Mouse (Mus musculus): Measurements from ENCODE around the gene Grk4. TPM values are rescaled to one million over a fixed set of nuclear protein-coding genes. Genes with fewer than 3 reads are reported as not detected.
A peak's percentile ranks its signal among the peaks of the same experiment; 100 is the strongest.

Grk4 gene
- 1 to 10 TPM in 3 of 4 experiments, under 1 TPM in 1; 0.83 to 1.6 (median 1.3) TPM for total RNA-seq (2022)

DNA sequence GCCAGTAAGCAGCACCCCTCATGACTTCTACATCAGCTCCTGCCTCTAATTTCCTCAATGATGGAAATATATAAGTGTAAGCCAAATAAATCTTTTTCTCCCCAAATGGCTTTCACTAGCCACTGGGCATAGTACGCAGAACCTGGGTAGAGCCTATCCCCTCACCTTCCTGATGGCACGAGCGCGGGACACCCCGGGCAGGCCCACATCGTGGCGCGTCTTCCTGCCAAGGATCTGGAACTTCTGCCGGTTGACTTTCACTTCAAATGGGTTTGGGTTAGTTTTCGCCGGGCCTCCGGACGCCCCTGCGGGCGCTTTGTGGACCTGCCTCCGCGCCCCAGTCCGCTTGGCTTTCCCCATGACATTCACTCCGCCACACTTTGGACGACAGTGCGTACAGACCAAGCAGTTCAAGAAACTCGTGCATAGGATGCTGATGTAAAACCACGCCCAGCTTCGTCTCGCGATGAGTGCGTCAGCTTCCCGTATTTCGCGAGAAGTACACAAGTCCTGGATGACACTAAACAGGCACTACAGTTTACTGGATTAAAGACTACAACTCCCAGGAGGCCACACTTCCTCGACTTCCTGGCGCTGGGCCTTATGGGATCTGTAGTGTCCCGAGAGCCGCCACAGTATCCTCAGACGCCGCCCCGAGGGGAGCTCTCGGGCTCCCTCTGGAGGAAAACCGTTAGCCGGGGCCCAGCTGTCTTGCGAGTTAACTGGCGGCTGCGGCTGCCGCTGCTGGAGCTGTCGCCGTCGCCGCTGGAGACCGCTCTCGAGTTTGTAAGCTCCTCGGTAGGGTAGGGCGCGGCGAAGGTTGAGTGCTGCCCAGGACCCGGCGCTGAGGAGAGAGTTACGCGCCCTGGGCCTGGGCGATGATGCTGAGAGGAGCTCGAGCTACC, at the start of gene Grk4, which contains the start of gene Nop14:
TSS of gene Grk4 (plus strand) at position 694 of the 905 bp plus-strand sequence.
TSS of gene Nop14 (minus strand) at position 463 of the 905 bp plus-strand sequence.
- peak; percentile 99 for DNase-seq (ENCODE audit: low spot score in 2 of 2)

DNA sequence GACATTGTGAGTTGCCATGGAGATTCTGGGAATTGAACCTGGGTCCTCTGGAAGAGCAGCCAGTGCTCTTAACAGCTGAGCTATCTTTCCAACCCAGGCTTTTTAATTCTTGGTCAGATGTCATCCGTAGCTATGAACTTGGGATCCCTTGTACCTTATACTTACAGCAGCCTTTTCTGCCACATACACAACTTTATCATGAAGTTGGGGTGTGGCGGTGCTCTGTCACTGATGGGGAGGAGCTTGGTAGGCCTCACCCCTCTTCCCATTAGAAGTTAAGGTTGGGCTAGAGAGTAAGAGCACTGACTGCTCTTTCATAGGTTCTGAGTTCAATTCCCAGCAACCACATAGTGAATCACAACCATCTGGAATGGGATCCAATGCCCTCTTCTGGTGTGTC, 27.2 kb upstream of the Grk4 start:
- no peak for DNase-seq (ENCODE audit: low spot score in 2 of 2)

DNA sequence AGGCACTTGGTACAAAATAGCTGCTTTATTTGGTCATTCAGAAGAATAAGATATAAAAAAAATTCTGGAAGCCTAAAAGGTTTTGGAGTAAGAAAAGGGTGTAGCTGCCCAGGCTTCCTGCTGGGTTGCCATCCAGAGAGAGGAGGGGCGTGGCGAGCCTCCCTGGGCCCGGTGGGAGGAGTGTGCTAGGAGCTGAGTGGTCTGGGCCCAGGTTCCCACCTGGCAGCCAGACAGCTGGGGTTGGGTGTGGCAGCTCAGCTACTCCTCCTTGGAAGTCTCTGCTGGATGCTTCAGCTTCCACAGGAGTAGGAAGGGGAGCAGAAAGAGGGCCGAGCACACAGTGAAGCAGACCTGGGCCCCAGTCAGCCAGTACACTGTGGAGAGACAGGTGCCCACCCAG, 26.5 kb upstream of the Grk4 start:
- DNase-seq (ENCODE audit: low spot score in 2 of 2), result peak in 1 of 2 experiments; percentile 36

DNA sequence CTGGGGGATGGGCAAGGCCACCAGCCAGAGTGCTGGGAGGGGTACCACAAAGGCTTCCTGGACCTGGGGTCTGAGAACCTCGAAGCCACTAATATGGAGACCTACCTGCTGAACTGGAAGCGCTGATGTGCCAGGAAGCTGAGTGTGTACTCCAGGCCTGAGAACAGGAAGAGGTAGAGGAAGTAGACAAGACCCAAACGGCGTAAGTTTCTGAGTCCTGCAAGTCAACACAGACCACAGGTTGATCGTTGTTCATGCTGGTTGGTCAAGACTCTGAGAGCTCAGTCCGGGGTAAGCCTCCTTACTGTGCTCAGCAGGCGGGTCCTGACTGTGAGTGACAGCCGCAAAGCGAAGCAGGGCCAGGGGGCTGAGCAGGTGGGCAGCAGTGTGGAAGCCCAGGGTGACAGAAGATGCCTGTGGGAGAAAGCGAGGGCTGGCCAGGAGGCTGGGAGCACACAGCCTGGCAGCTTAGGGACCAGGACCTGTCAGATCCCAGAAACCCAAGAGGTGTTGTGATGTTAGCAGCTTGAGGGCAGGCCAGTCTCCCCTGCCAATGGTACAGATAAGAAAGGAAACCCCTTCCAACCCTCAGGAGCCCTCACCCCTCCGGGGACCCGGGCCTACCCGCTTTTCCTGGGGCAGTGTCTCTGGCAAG, 25.3 kb upstream of the Grk4 start:
- DNase-seq (ENCODE audit: low spot score in 2 of 2), result no peak

DNA sequence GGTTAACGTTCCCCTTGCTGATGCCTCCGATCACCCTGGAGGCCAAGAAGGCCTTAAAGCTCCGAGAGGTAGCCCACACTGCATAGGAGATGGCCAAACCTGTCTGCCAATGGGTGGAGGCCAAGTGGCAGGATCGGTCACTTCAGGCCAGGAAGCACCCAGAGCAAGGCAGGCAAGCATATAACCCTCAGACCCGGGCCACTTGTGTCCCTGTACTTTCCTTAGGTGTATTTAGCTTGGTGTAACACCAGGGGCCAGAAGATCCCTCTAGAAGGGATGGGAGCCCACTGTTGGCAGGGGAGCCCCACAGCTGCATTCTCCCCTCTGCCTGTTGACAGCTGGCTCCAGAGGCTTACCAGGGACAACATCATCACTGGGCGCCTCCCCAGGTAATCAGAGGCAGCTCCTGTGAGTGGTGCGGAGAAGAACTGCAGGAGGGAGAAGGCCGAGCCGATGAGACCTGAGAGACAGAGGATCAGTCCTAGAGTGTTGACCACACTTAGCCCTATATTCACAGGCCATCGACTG, 24.4 kb upstream of the Grk4 start:
- DNase-seq (ENCODE audit: low spot score in 2 of 2), result no peak

DNA sequence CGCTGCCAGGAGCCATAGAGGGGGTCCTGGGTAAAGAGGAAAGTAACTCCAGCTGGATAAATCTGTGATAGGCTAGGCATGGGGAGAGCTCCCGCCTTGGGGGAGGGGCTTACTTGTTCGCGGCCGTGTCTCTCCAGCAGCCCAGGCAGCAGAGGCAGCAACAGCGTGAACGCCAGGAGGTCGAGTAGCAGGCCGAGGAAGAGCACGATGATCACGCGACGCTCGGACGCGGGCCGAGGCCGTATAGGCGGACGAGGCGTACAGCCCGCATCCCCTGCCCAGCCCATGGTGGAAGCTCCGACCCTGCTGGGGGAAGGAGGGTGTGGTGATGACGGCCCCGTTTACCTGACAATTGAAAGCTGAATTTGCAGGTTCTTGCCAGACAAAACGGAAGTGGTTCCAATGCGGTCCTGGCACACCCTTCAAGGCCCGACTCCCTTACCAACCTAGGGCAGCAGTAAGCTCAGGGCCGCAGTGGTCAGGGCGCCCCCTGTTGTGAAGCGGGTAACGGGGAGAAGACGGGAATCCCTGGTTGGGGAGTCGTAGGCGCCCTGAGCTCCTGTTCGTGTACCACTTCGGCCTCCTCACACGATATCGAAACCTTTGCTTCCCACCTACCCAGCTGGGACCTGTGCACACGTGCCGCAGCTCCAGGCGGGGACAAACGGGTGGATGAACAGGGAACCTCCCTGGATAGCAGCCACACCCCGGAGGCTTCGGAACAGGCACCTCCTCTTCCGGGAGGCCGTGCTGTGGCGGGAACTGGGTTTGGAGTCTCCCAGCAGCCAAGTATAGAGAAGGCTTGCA, 23.5 kb upstream of the Grk4 start, which contains the start of gene Mfsd10:
TSS of gene Mfsd10 (minus strand) at position 732 of the 807 bp plus-strand sequence.
- peak; percentile 55 to 70 for DNase-seq (ENCODE audit: low spot score in 2 of 2)

DNA sequence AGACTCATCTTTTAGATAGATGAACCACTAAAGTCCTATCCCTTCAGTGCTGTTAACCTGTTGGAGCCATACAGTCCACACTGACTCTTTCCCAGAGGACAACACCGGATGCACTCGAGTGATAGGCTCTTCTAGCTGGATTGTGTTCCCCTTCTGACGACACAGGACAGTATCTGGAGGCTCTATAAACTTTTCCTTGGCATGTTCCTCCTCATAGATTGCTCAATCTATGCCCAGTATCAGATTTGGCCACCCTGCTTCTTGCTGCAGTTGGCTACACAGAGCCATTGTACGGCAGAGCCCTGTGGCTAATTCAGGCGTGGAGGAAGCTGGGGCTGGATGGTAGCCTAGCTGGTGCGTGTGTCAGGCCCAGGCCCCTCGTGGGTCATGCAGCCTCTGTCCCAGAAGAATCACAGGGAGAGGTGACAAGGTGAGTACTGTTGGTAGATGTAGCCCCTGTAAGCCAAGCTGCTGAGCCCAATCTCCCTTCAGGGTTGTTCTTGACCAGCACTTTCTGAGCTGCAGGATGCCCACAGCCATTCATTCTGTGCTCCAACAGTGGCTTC, 22.5 kb upstream of the Grk4 start:
- no peak for DNase-seq (ENCODE audit: low spot score in 2 of 2)

DNA sequence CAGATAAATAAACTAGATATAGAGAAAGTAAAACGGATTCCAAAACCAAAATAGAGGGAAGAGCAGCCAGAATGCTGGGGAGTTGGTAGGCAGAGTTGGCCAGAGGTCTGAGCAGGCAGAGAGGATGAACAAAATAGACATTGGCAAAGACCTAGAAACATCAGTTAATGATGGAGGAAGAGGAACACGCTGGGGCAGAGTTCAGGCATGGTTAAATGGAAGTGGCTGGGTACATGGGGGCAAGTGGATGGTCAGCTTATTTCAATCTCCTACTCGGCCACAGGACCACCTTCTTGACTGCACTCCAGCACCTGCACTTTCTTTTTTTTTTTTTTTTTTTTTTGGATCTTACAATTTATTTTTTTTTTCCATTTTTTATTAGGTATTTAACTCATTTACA, 18.2 kb upstream of the Grk4 start:
- DNase-seq (ENCODE audit: low spot score in 2 of 2), result no peak

DNA sequence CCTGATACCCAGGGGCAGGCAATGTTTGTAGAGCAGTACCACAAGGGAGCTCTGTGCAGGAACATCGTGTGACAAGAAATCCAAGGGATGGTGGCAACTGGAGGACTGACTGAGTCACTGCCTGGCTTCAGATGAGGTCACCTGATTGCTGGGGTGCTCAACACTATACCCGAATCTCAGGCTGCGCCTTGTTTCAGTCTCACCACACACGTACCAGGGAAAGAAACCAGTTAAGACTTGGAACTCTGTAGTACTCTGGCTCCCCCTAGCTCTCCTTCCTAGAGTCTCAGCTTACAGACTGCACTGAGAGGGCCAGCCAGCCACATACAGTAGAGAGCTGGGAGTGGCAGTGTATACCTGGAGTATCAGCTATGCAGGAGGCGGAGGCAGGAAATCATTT, 17.2 kb upstream of the Grk4 start:
- DNase-seq (ENCODE audit: low spot score in 2 of 2), result no peak

DNA sequence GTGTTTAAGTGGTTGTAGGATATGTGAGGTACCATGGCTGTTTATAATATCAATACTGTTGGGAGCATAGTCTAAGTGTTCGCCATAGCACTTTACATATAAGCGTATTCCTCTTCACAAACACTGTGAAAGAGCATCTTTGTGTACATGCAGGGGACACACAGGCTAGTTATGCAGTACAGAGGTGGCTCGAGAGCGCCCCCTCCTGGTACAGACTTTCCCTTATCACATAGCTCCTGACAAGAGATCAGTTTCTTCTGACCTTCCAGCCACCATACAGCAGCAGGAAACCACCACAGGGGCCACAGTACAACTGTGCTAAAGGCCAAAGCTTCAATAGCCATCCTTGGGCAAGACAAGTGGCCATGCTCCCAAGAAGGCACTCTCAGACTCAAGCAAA, 12.6 kb upstream of the Grk4 start:
- DNase-seq (ENCODE audit: low spot score in 2 of 2), result peak; percentile 49 to 55

DNA sequence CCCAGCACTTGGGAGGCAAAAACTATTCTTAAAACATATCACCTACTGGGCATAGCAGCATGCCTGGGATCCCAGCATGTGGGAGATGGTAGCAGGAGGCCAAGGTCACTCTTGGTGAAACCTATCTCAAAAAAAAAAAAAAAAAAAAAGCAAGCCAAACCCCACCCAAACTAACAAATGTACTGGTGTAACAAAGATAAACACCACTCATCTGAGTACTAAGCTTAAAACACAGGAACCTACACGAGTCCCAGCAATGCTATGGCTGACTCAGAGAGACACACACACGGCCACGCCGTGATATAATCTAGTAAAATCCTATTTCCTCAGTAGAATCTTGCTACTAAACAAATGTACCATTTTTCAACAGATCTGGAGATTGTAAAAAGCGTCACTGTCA, 7.2 kb upstream of the Grk4 start:
- DNase-seq (ENCODE audit: low spot score in 2 of 2), result no peak

DNA sequence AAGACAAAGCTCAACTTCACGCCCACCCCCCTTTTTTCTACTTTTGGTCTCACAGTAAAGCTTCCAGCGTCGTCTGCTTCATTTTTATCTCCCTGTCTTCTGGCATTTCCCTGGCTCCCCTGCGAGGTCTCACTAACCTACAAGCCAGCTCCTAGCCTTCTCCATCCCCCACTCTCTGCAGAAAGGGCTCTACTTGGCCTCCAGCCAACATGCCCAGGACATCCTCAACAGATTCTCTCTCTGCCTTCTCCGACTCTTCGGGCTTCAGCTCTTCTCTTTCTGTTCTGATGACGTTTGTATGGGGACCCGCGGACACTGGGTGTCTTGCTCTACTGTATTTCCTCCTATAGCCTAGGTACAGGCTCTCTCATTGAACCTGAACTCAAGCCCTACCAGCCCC, 5.3 kb upstream of the Grk4 start:
- no peak for DNase-seq (ENCODE audit: low spot score in 2 of 2)

DNA sequence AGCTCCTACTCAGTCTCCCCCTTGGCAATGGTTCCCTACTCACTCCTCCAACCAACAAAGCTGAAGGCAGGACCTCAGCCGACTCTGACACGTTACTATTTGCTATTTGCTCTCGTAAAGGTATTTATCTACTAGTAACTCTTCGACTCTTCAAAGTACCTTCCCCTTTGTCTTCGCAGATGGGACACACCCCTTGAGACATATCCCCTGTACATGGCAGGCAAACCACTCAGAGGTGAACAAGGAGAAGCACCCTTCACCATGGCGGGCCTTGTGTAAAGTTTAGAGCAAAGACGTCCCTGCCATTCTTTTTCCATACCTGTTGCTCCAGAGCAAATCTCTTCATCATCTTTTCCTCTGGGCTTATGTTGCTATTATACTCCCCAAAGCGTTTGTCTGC, 2.6 kb upstream of the Grk4 start:
- no peak for DNase-seq (ENCODE audit: low spot score in 2 of 2)

DNA sequence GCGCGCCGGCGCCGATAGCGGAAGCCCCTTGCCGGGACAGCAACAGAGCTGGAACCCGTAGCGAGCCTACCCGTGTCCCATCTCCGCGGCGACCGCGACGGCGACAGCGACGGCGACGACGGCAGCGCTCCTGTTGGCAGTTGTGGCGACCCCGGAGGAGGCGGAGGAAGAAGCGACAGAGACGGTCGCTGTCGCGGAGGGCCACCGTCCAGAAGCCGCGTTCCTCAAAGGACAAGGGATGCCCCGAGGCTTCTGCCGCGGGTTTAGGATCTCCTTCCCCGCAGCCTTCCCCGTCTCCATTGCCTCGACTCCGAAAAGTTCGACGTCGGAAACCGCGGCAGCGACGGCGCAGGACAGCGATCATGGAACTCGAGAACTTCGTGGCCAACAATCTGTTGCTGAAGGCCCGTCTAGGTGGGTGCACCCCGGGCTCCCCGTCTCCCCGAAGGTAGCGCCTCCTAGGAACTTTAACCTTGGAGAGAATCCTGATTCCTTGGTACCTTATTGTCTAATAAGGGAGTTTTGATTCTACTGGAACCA, 482 bp downstream of the Grk4 start:
- no peak for DNase-seq (ENCODE audit: low spot score in 2 of 2)

DNA sequence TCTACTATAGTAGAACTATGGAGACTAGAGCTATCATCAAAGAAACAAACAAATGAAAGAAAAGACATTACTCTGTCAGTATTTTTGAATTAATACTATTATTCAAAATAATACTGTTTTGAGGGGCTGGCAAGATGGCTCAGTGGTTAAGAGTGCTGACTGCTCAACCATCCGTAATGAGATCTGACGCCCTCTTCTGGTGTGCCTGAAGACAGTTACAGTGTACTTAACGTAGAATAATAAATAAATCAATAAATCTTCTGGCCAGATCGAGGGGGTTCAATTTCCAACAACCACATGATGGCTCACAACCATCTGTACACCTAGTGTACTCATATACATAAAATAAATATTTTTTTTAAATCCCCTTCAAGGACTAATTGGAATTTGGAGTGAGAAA, 1.7 kb downstream of the Grk4 start:
- DNase-seq (ENCODE audit: low spot score in 2 of 2), result no peak

DNA sequence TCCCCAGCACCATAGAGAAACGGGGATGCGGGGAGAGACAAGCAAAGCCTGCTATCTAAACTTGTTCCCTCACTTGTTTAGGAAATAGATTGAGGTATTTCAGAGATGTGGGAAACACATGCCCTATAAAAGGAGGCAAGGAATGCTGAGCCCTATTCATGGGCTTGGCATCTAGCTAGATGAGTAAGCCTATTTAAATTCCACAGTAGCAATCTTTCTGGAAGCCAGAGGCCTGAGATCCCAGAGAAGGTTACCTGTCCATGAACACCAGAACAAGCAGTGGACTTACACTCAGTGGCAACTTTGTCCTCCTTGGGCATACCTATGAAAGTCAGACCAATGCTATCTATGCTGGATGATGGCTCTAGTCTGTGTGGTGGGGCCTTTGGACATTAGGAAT, 3.1 kb downstream of the Grk4 start:
- no peak for DNase-seq (ENCODE audit: low spot score in 2 of 2)

DNA sequence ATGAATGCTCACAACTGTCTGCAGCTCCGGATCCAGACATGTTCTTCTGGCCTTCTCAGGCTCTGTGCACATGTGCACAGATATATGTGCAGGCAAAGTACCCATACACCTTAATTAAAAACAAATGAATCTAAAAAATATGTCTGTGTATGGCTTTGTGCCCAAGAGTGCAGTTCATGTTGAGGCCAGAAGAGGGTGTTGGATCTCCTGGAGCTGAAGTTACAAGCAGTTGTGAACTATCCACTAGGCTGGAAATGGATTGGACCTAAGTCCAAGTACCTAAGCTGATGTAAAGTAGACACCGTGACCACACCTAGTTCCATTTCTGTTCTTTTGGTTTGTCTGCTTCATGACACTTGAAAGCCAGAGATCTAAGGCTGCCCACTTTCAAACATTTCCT, 9.3 kb downstream of the Grk4 start:
- DNase-seq (ENCODE audit: low spot score in 2 of 2), result no peak

DNA sequence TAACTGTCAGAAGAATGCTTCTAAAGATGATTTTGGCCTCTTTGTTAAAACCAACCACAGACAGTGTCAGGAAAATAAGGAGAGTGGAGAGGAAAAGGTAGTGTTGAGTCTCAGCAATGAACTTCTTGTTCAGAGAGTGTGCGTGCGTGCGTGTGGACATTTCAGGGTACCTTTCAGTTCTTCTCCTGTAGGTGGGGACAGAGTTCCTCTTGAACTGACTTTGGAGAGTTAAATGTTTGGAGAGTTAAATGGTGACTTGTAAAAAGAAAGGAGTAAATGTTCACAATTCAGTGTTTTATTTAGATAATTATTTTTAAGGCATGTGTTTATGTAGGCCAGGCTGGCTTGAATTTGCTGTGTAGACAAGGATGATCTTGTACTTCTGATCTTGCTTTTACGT, 10.1 kb downstream of the Grk4 start:
- DNase-seq (ENCODE audit: low spot score in 2 of 2), result no peak

DNA sequence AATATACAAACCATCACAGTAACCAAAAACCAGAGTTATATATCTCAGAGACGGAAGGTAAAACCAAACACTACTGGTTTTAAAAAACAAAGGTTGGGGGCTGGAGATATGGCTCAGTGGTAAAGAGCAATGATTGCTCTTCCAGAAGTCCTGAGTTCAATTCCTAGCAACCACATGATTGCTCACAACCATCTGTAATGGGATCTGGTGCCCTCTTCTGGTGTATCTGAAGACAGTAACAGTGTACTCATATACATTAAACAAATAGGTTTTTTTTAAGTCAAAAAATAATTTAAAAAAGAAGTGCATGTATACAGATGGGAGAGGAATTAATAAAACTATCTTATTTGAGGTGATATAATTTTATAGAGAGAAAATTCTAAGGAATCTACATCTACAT, 29.7 kb downstream of the Grk4 start:
- DNase-seq (ENCODE audit: low spot score in 2 of 2), result no peak

DNA sequence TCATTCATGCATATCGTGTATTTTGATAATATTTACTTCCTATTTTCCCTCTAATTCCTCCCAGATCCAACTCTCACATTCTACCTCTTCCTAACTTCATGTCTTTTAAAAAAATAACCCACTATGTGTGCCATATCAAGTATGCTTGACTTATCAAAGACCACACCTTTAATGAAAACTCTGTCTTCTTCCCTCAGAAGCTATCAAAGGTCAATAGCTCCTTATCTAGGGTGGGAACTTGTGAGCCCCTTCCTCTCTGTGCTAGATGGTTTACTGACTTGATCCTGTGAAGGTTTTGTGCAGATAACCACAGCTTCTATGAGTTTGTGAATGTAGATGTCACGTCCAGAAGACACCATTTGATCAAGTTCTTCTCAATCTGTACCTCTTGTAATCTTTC, 32.6 kb downstream of the Grk4 start:
- DNase-seq (ENCODE audit: low spot score in 2 of 2), result no peak

DNA sequence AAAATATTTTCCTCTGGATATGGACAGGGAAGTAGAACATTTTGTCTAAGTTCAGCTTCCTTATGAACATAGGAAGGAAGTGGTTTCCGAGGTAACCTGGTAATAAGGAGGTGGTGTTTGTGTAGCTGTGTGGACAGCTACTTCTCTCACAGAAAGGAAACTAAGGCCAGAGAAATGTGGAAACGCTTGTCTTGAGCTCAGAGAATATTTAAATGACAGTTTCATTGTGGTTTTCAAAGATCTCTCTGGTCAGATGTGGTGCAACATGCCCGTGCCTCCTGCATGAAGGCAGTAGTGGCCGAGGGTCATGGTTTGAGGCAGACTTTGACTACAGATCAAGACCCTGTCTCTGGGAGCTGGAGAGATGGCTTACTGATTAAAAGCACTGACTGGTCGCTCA, 35.3 kb downstream of the Grk4 start:
- DNase-seq (ENCODE audit: low spot score in 2 of 2), result no peak

Measured in gastrocnemius, adult 8-10 months (tissue).